Mouse (Mus musculus) gastrocnemius, adult 2 months (tissue): ENCODE measurements around the gene Hnrnpk. TPM values are rescaled to one million over a fixed set of nuclear protein-coding genes. Genes with fewer than 3 reads are reported as not detected.
"Not testable (repeated sequence)": the region's sequence is repeated elsewhere in the genome, so short reads cannot be mapped to it uniquely, and the experiment has no call there.

ENCODE experiments used
- DNase-seq: peaks from one replicate; pipeline ENCODE4 v3.0.0; 2022
- H3K27ac ChIP-seq: fragments of 200-600 bp; 2 replicates; pipeline ENCODE4 v1.8.1; 2022; ENCODE audit warnings: mild to moderate bottlenecking
- H3K4me3 ChIP-seq: fragments of 200-600 bp; 2 replicates; pipeline ENCODE4 v1.8.1; 2022; ENCODE audit warnings: mild to moderate bottlenecking, moderate library complexity
- CTCF ChIP-seq: fragments of 200-600 bp; IDR thresholded peaks from 2 replicates; pipeline ENCODE4 v1.8.1; 2022; ENCODE audit warnings: antibody characterized with exemption, mild to moderate bottlenecking, moderate library complexity
- intact Hi-C: fragments of 180-260 bp; cut with DNase I; formaldehyde crosslinking; loops from one replicate; pipeline ENCODE4 v1.15.1; 2025
- total RNA-seq, 2 experiments: library from RNA; stranded (reverse); gene quantifications; 2 replicates each; pipeline ENCODE4 v1.2.3; 2021

Hnrnpk gene
- total RNA-seq, 2 experiments from 2014 or later = 239 to 294 TPM

- intact Hi-C loops = loop anchor here (2.0 to 10.0 kb wide), 3 partner anchors 96 to 260 kb away; partner anchors contain the start of genes Hnrnpa0 and Idnk
- DNase-seq = peak; percentile 81
- H3K27ac ChIP-seq = peak within 1 kb of the TSS; percentile 86
- peak within 1 kb of the TSS; percentile 98 for H3K4me3 ChIP-seq
- peak; percentile 22; the same call in 1 of the 2 replicates for TF ChIP-seq CTCF
Observed at GRCm38 (mm10) chr13:58384779-58385546, 18.2 kb downstream of the Hnrnpk start, which contains the start of gene 2210016F16Rik. Gene 2210016F16Rik, minus strand, starts transcription at chr13:58385225.

GRCm38 (mm10) chr13:58384371-58384770 is 18.8 kb downstream of the Hnrnpk start:
- Histone ChIP-seq H3K4me3 (peak overlapping the region; percentile 98), H3K27ac (peak overlapping the region; percentile 86)
- TF ChIP-seq CTCF = no peak
- intact Hi-C loops = loop anchor here (2.0 to 10.0 kb wide), 3 partner anchors 96 to 260 kb away; partner anchors contain the start of genes Hnrnpa0 and Idnk
- DNase-seq = no peak

GRCm38 (mm10) chr13:58373153-58373470 is 30.0 kb downstream of the Hnrnpk start:
- H3K4me3 ChIP-seq = no peak overlapping the region

GRCm38 (mm10) chr13:58372278-58373152 is 30.6 kb downstream of the Hnrnpk start:
- no peak for TF ChIP-seq CTCF
- DNase-seq = no peak
- no peak overlapping the region for H3K4me3 ChIP-seq
- H3K27ac ChIP-seq = no peak overlapping the region
- intact Hi-C loops = no loop called here

More at GRCm38 (mm10) chr13:58373153-58373470, 30.0 kb downstream of the Hnrnpk start:
- TF ChIP-seq CTCF = no peak
- DNase-seq = no peak
- H3K27ac ChIP-seq = no peak overlapping the region
- intact Hi-C loops = no loop called here

GRCm38 (mm10) chr13:58368835-58369234 is 34.3 kb downstream of the Hnrnpk start:
- no peak for TF ChIP-seq CTCF
- Histone ChIP-seq H3K27ac (no peak overlapping the region), H3K4me3 (no peak overlapping the region)
- no peak for DNase-seq
- intact Hi-C loops = no loop called here

- DNase-seq = no peak
- intact Hi-C loops = no loop called here
- no peak for TF ChIP-seq CTCF
- Histone ChIP-seq H3K4me3 (no peak overlapping the region), H3K27ac (no peak overlapping the region)
Observed at GRCm38 (mm10) chr13:58367641-58368040, 35.5 kb downstream of the Hnrnpk start.

GRCm38 (mm10) chr13:58366373-58366772 is 36.8 kb downstream of the Hnrnpk start:
- H3K4me3 ChIP-seq = no peak overlapping the region
- intact Hi-C loops = no loop called here
- no peak for DNase-seq
- no peak overlapping the region for H3K27ac ChIP-seq
- no peak for TF ChIP-seq CTCF

- intact Hi-C loops, DNase-seq, H3K27ac ChIP-seq, H3K4me3 ChIP-seq: not testable (repeated sequence)
Observed at GRCm38 (mm10) chr13:58365179-58365578, 38.0 kb downstream of the Hnrnpk start.

GRCm38 (mm10) chr13:58364353-58365175 is 38.6 kb downstream of the Hnrnpk start:
- no peak overlapping the region for H3K27ac ChIP-seq
- no peak for DNase-seq
- TF ChIP-seq CTCF = no peak
- no peak overlapping the region for H3K4me3 ChIP-seq
- intact Hi-C loops = no loop called here

- intact Hi-C loops = no loop called here
Observed at GRCm38 (mm10) chr13:58359304-58359653, 43.9 kb downstream of the Hnrnpk start.

GRCm38 (mm10) chr13:58358629-58359303 is 44.4 kb downstream of the Hnrnpk start, which contains the start of gene Kif27:
Gene Kif27, minus strand, starts transcription at chr13:58359122.
- TF ChIP-seq CTCF = no peak
- peak; percentile 86 for DNase-seq
- Histone ChIP-seq H3K27ac (peak within 1 kb of the TSS; percentile 76; the same call in 1 of the 2 replicates), H3K4me3 (peak within 1 kb of the TSS; percentile 78)
- intact Hi-C loops = no loop called here

More at GRCm38 (mm10) chr13:58359304-58359653, 43.9 kb downstream of the Hnrnpk start:
- no peak for TF ChIP-seq CTCF
- no peak for DNase-seq
- peak overlapping the region; percentile 76; the same call in 1 of the 2 replicates for H3K27ac ChIP-seq
- peak overlapping the region; percentile 78 for H3K4me3 ChIP-seq

GRCm38 (mm10) chr13:58352996-58353395 is 50.1 kb downstream of the Hnrnpk start:
- Histone ChIP-seq H3K4me3 (no peak overlapping the region), H3K27ac (no peak overlapping the region)
- intact Hi-C loops = no loop called here
- DNase-seq = no peak
- TF ChIP-seq CTCF = no peak
